Mouse (Mus musculus): ENCODE data around the gene Cycs. TPM values are rescaled to one million over a fixed set of nuclear protein-coding genes. Genes with fewer than 3 reads are reported as not detected.
A peak's percentile ranks its signal among the peaks of the same experiment; 100 is the strongest.

The Cycs gene
- total and polyA plus RNA-seq, 3 experiments, result 9.9 to 81.3 (median 68.3) TPM

- ATAC-seq (ENCODE audit: extremely low read depth, insufficient number of reproducible peaks, low FRiP score, poor library complexity, severe bottlenecking) (no peak), DNase-seq (ENCODE audit: low spot score) (no peak)
- Histone ChIP-seq H3K4me3 (ENCODE audit: low read depth, low read length) (no peak overlapping the region), H3K36me3 (replicated peaks) (no peaks in the 10 kb centered on the region), H3K4me1 (ENCODE audit: insufficient read depth, low read depth, low read length) (no peaks in the 10 kb centered on the region), H3K9me3 (replicated peaks) (peaks cover 9% of the 10 kb centered on the region), H3K27me3 (ENCODE audit: insufficient read depth, low read length) (peaks cover 6% of the 10 kb centered on the region)
- no peak for TF ChIP-seq GATA1 (IDR thresholded peaks at IDR 0.05; ENCODE audit: borderline replicate concordance, low read length)
- no peak for TF ChIP-seq GATA2 (IDR thresholded peaks at IDR 0.05; ENCODE audit: borderline replicate concordance, low read depth, low read length)
- no peak for TF ChIP-seq TAL1 (conservative IDR thresholded peaks at IDR 0.05; ENCODE audit: low read depth, low read length)
- no peak for TF ChIP-seq POLR2AphosphoS5 (IDR thresholded peaks at IDR 0.05; ENCODE audit: insufficient replicate concordance, low read depth, low read length)
- no peak for TF ChIP-seq CTCF (IDR thresholded peaks at IDR 0.05; ENCODE audit: low read depth, low read length)
Observed at GRCm38 (mm10) chr6:50593334-50593845, 27.1 kb upstream of the Cycs start.

- H3K4me3 ChIP-seq (ENCODE audit: low read depth, low read length), result no peak overlapping the region
- no peaks in the 10 kb centered on the region for H3K4me1 ChIP-seq (ENCODE audit: insufficient read depth, low read depth, low read length)
- H3K9me3 ChIP-seq (replicated peaks), result peaks cover 2% of the 10 kb centered on the region; the same call in 1 of the 2 replicates
- no peak for ATAC-seq (ENCODE audit: extremely low read depth, insufficient number of reproducible peaks, low FRiP score, poor library complexity, severe bottlenecking)
- DNase-seq (ENCODE audit: low spot score), result no peak
- peaks cover 13% of the 10 kb centered on the region for H3K27me3 ChIP-seq (ENCODE audit: insufficient read depth, low read length)
- TF ChIP-seq POLR2AphosphoS5 (IDR thresholded peaks at IDR 0.05; ENCODE audit: insufficient replicate concordance, low read depth, low read length) (no peak), GATA1 (IDR thresholded peaks at IDR 0.05; ENCODE audit: borderline replicate concordance, low read length) (no peak), TAL1 (conservative IDR thresholded peaks at IDR 0.05; ENCODE audit: low read depth, low read length) (no peak), GATA2 (IDR thresholded peaks at IDR 0.05; ENCODE audit: borderline replicate concordance, low read depth, low read length) (no peak), CTCF (IDR thresholded peaks at IDR 0.05; ENCODE audit: low read depth, low read length) (no peak)
- no peaks in the 10 kb centered on the region for H3K36me3 ChIP-seq (replicated peaks)
Observed at GRCm38 (mm10) chr6:50590234-50590633, 23.9 kb upstream of the Cycs start.

GRCm38 (mm10) chr6:50588251-50588650 is 21.9 kb upstream of the Cycs start:
- Histone ChIP-seq H3K4me1 (ENCODE audit: insufficient read depth, low read depth, low read length) (no peaks in the 10 kb centered on the region), H3K9me3 (replicated peaks) (no peaks in the 10 kb centered on the region), H3K27me3 (ENCODE audit: insufficient read depth, low read length) (peaks cover 15% of the 10 kb centered on the region), H3K36me3 (replicated peaks) (no peaks in the 10 kb centered on the region), H3K4me3 (ENCODE audit: low read depth, low read length) (no peak overlapping the region)
- DNase-seq (ENCODE audit: low spot score) (peak; percentile 12), ATAC-seq (ENCODE audit: extremely low read depth, insufficient number of reproducible peaks, low FRiP score, poor library complexity, severe bottlenecking) (no peak; the same call in 1 of the 2 replicates)
- peak; percentile 37; the same call in 1 of the 2 replicates for TF ChIP-seq CTCF (IDR thresholded peaks at IDR 0.05; ENCODE audit: low read depth, low read length)
- no peak for TF ChIP-seq GATA1 (IDR thresholded peaks at IDR 0.05; ENCODE audit: borderline replicate concordance, low read length)

GRCm38 (mm10) chr6:50587412-50587811 is 21.1 kb upstream of the Cycs start:
- peaks cover 15% of the 10 kb centered on the region for H3K27me3 ChIP-seq (ENCODE audit: insufficient read depth, low read length)
- DNase-seq (ENCODE audit: low spot score), result no peak
- TF ChIP-seq CTCF (IDR thresholded peaks at IDR 0.05; ENCODE audit: low read depth, low read length) (no peak), TAL1 (conservative IDR thresholded peaks at IDR 0.05; ENCODE audit: low read depth, low read length) (no peak), GATA2 (IDR thresholded peaks at IDR 0.05; ENCODE audit: borderline replicate concordance, low read depth, low read length) (no peak), GATA1 (IDR thresholded peaks at IDR 0.05; ENCODE audit: borderline replicate concordance, low read length) (no peak), POLR2AphosphoS5 (IDR thresholded peaks at IDR 0.05; ENCODE audit: insufficient replicate concordance, low read depth, low read length) (no peak)
- no peak overlapping the region for H3K4me3 ChIP-seq (ENCODE audit: low read depth, low read length)
- no peaks in the 10 kb centered on the region for H3K9me3 ChIP-seq (replicated peaks)
- no peaks in the 10 kb centered on the region for H3K4me1 ChIP-seq (ENCODE audit: insufficient read depth, low read depth, low read length)
- ATAC-seq (ENCODE audit: extremely low read depth, insufficient number of reproducible peaks, low FRiP score, poor library complexity, severe bottlenecking), result no peak
- H3K36me3 ChIP-seq (replicated peaks), result no peaks in the 10 kb centered on the region

- H3K4me3 ChIP-seq (ENCODE audit: low read depth, low read length), result no peak overlapping the region
- H3K4me1 ChIP-seq (ENCODE audit: insufficient read depth, low read depth, low read length), result no peaks in the 10 kb centered on the region
- no peaks in the 10 kb centered on the region for H3K9me3 ChIP-seq (replicated peaks)
- TF ChIP-seq TAL1 (conservative IDR thresholded peaks at IDR 0.05; ENCODE audit: low read depth, low read length) (no peak), GATA1 (IDR thresholded peaks at IDR 0.05; ENCODE audit: borderline replicate concordance, low read length) (no peak), GATA2 (IDR thresholded peaks at IDR 0.05; ENCODE audit: borderline replicate concordance, low read depth, low read length) (no peak), CTCF (IDR thresholded peaks at IDR 0.05; ENCODE audit: low read depth, low read length) (no peak), POLR2AphosphoS5 (IDR thresholded peaks at IDR 0.05; ENCODE audit: insufficient replicate concordance, low read depth, low read length) (no peak)
- DNase-seq (ENCODE audit: low spot score) (no peak), ATAC-seq (ENCODE audit: extremely low read depth, insufficient number of reproducible peaks, low FRiP score, poor library complexity, severe bottlenecking) (no peak)
- peaks cover 10% of the 10 kb centered on the region for H3K27me3 ChIP-seq (ENCODE audit: insufficient read depth, low read length)
- no peaks in the 10 kb centered on the region for H3K36me3 ChIP-seq (replicated peaks)
Observed at GRCm38 (mm10) chr6:50586316-50586715, 20.0 kb upstream of the Cycs start.

- no peaks in the 10 kb centered on the region for H3K9me3 ChIP-seq (replicated peaks)
- no peak overlapping the region for H3K4me3 ChIP-seq (ENCODE audit: low read depth, low read length)
- DNase-seq (ENCODE audit: low spot score) (no peak), ATAC-seq (ENCODE audit: extremely low read depth, insufficient number of reproducible peaks, low FRiP score, poor library complexity, severe bottlenecking) (no peak)
- no peaks in the 10 kb centered on the region for H3K4me1 ChIP-seq (ENCODE audit: insufficient read depth, low read depth, low read length)
- TF ChIP-seq POLR2AphosphoS5 (IDR thresholded peaks at IDR 0.05; ENCODE audit: insufficient replicate concordance, low read depth, low read length), result no peak
- no peak for TF ChIP-seq GATA2 (IDR thresholded peaks at IDR 0.05; ENCODE audit: borderline replicate concordance, low read depth, low read length)
- TF ChIP-seq GATA1 (IDR thresholded peaks at IDR 0.05; ENCODE audit: borderline replicate concordance, low read length), result no peak
- no peak for TF ChIP-seq TAL1 (conservative IDR thresholded peaks at IDR 0.05; ENCODE audit: low read depth, low read length)
- no peak for TF ChIP-seq CTCF (IDR thresholded peaks at IDR 0.05; ENCODE audit: low read depth, low read length)
- H3K36me3 ChIP-seq (replicated peaks), result no peaks in the 10 kb centered on the region
- peaks cover 12% of the 10 kb centered on the region for H3K27me3 ChIP-seq (ENCODE audit: insufficient read depth, low read length)
Observed at GRCm38 (mm10) chr6:50585733-50586132, 19.4 kb upstream of the Cycs start.
